Mouse (Mus musculus) lung, postnatal 4 days (tissue): ENCODE data around the gene Dhh.
"Not testable (repeated sequence)": the region's sequence is repeated elsewhere in the genome, so short reads cannot be mapped to it uniquely, and the experiment has no call there.

Experiments
- DNase-seq, 2 experiments: peaks; one replicate each; pipeline ENCODE4 v3.0.0; 2021

Dhh gene

DNA sequence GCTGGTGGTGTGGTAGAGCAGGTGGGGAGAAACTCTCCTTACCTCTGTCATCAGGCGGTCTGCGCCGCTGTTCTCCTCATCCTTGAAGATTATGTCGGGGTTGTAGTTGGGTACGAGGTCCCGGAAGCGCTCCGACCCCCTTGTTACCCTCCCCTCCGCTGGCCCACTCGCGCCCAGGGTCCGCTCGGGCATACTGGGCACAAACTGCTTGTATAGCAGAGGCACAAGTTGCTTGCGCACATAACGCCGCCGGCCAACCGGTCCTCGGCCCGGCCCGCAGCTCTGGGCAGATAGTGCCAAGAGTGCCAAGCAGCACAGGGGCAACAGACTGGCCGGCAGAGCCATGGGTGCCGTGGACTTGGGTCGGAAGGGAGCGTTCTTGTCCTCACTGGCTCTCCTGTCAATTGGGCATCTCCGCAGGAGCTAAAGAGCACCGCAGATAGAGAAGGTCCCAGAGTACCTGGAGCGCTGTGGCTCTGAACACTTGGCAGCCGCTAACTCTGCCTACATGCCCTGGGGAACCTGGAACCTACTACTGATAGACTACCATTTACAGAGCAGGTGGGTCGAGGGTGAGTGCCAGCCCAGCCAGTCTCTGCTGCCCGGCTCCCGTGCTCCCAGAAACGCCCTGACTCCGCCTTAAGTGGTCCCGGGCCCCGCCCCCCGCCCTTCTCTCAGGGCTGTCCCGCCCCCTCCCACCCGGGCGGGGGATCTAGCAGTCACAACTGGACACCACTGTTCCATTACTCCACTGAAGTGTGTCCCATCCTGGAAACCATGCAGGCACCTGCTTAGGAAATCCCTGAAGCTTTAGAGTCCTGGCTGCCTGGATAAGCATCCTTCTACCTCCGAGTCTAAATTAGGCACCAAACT, at the start of gene Dhh:
Gene Dhh (minus strand): TSS at position 613 of the 873 bp plus-strand sequence.
- DNase-seq, result peak; percentile 49 to 67

DNA sequence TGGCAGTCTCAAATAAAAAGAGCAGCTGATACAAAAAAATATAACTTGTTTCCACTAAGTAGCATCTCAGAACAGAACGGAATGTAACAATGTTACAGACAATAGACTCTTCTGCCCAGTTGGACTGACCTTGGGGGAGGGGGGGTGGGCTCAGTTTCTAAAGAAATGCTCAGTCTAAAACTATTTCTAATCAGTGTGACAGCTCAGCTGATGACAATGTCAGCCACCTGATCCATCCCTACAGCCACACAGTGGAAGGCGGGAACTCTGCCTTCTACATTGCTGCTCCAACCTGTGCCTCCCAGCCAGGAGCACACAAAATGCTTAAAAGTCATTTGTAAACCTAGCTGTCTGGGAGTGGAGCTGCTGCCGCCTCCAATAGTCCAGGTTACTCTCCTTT, 49.5 kb upstream of the Dhh start:
- no peak for DNase-seq

DNA sequence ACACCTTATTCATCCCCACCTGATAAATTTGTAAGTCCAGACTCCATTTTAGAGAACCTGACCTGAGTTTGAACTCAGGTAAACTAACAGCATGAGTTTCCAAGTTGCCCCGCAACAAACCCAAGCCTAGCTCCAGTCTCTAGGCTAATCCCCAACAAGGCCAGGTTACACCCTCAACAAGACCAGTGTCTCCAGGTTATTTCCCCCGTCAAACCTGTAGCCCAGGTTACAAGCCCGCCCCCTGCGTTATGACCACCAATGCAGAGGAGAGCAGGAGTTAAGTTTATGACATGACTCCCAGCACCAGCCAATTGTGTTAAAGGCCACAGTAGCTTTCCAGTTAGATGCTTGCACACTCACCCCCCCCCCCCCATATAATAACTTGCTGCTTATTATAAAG, 44.8 kb upstream of the Dhh start:
- no peak for DNase-seq

DNA sequence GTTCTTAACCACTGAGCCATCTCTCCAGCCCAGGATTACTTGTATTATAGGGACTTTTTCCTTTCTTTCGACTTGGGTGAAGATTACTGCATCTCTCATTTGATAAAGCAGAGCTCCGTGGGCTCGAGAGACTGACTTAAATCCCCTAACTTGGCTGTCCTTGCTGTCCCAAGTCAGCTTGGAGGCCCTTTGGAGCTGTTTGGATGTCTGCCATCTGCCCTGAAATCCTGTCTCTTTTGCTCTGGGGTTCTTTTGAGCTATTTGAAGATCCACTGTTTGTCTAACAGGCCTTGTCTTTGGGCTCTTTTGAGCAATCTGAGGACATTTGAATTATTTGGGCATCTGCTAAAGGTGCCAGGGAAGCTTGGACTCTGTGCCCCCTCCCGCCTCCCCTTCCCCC, 43.7 kb upstream of the Dhh start:
- DNase-seq, result no peak

DNA sequence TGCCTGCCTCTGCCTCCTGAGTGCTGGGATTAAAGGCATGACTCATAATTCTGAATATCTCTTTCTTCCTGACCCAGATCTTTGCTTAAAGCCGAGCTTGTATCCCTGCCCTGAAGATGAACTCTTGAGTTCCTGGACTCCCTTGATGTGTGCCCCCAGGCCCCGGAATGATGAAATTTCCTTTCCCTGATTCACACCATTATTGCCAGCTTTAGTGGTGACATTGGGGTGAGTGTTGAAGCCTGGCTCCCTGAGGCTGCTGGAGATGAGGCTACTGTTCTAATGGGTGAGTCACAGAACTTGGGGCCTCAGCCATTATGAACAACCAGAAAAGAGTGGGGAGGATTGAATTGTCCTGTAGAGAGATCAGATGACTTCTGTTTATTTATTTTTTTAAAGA, 43.2 kb upstream of the Dhh start:
- DNase-seq, result no peak

DNA sequence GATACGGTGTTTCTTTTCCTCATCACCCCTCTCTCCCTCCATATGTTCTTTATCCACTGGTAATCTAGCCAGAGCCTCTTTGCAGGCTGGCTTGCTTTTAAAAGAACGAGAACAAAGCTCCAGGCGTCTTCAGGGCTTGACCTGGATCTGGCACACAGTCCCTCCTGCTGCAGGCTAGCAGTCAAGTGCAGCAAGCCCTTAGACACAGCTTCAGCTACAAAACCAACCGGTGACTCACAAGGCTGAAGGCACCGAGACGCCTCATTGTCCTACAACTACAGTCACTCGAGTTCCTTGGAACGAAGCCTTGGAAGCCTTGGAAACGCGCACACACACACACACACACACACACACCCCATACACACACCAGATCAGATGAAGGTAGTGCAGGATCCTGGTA, 42.5 kb upstream of the Dhh start:
- no peak for DNase-seq

DNA sequence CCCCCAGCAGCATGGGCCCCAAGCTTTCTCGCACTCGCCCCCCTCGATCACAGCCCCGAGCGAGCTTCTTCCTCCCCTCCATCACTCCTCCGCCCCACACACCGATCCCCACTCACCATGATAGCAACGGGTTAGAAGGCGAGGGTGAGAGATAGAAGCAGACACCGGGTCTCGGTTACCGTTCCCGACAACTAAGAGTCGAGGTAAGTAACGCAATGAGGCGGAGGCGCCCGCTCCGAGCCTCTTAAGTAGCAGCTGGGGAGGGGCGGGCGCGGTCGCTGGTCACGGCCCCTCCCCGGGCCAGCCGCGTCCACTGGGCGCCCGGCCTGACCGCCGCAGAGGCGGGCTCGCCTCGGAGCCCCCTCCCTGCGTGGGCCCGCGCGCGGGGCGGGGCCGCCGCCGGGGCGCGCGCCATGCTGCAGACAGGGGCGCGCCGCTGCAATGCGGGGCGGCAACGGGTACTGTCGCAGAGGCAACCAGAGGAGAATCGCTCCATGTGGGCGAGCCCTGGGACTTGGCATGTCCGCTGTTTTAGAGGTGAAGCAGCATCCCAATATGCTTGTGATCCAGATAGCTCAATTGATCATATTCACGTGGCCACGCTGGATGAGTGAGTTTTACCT, 36.0 kb upstream of the Dhh start, which contains the start of gene Tuba1b:
Gene Tuba1b (minus strand): TSS at position 349 of the 623 bp plus-strand sequence.
- peak; percentile 94 to 98 for DNase-seq

DNA sequence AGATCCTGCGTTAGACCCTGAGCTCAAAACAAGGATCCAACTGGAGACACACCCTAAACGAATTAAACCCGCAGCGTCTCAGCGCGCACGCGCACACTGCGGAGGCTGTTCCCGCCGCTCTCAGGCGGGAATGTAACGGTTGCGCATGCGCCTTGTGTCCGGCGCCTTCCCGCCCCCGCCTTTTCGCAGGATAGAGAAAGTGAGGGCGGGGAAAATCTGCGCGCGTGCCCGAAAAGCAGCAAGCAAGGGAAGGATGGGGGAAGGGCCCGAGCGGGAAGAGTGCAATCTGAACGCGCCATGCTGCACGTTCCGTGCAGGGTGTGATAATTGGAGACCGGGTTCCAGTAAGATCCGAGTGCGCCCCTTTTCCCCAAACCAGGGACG, 35.5 kb upstream of the Dhh start:
- DNase-seq, result peak; percentile 96 to 97

DNA sequence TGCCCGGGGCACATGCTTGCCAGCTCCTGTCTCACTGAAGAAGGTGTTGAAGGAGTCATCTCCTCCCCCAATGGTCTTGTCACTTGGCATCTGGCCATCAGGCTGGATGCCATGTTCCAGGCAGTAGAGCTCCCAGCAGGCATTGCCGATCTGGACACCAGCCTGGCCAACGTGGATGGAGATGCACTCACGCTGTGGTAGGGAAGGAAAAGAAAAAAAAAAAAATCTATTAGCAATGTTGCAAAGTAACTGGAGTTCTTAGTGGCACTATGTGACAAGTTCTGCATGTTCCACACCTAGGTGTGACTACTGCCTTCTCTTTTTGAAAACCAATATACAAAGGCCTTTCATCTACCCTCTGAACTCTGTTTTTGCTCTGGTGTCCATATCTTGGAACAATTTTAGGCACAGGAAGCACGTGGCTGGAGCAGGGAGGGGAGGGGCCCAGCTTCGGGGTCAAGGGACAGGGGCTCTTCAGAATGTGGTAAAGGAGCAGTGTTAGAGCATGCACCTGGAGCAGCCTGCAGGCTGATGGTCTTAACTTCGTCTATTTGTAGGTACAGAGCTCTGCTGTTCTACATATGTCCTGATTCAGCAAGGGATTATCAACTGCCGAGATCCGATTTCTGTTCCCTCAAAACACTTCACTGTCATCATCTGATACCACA, 34.8 kb upstream of the Dhh start:
- DNase-seq, result not testable (repeated sequence)

DNA sequence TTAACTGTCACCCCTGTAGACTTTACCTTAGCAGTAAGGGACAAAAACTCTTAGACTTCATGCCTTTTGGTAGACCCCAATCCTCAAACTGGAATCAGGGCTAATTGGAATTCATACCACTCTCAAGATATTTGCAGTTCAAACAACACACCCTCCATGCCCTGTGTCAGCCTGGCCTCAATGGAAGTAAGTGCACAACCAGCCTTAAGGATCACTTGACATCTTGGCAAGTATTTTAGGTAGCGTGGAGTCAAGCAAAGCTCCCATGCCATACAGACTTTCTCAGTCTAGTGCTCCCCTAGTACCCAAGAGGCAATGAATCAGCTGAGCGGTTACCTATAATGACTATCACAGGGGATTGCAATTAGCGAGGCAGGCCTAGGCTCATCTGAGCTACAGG, 32.7 kb upstream of the Dhh start:
- peak in 1 of 2 experiments; percentile 15 for DNase-seq

DNA sequence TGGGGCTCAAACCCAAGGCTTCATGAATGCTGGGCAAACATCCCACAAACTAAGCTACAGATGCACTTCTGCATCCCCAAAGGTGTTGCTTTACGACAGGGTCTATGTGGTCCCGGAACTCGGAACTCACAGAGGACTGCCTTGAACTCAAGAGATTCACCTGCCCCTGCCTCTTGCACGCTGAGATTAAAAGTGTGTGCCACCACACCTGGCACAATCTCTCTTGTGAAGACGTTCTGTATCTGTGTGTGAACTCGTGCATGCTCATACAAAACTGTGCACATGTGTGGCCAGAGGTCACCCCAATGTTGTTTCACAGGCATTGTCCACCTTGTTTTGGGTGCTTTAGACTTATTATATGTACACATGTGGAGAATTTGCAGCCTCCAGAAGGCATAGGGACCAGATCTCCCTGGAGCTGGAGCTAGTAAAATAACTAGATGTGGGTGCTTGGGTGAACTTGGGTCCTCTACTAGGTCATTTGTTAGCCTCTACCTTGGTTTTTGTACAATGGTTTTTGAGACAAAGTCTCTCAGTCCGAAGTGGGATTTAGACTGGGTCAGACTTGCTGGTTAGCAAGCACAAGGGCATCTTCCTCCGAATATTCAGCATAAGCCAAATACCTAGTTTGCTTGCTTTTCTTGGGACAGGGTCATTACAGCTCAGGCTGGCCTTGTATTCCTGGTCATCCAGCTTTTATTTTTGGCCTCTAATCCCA, 31.8 kb upstream of the Dhh start:
- DNase-seq, result no peak

DNA sequence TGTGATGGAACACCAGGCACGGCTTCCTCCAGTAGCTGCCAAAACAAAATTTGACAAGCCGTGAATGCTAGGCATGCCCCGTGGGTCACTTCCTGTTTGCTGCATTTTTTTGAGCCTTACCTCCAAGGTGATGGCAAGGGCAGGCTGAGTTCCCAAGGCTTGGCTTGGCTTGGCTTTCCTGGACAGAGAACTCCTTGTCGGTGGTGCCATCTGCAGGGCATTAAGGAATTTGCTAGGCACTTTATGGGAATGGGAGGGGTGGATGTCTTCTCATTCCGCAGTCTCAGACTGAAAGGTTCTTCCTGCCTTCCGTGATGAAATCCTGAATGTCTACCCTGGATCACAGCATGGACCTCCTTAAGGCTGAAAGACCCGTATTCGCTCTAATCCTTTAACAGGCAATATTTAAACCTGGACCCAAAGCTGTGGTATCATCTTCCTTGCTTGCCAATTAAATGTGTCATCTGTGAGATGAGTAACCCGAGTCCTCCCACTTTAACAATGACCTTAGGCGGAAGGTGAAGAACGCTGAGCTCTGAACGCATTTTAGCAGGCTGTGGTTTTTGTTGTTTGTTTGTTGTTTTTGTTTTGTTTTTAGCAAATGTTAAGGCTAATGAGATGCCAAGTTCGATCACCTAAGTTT, 30.4 kb upstream of the Dhh start:
- peak; percentile 77 to 83 for DNase-seq

DNA sequence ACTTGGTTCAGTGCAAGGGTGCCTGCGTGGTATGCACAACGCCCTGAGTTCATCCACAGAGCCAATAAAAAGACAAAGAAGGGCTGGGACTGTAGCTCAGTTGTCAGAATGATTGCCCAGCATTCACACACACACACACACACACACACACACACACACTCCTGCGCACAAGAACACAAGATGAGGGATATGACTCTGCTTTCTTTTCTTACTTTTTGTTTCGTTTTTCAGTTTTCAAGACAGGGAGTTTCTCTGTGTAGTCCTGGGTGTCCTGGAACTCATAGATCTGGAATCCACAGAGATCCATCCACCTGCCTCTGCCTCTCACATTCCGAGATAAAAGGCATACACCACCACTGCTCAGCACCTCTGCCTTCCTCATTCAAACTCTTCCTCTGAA, 29.2 kb upstream of the Dhh start:
- DNase-seq, result no peak

DNA sequence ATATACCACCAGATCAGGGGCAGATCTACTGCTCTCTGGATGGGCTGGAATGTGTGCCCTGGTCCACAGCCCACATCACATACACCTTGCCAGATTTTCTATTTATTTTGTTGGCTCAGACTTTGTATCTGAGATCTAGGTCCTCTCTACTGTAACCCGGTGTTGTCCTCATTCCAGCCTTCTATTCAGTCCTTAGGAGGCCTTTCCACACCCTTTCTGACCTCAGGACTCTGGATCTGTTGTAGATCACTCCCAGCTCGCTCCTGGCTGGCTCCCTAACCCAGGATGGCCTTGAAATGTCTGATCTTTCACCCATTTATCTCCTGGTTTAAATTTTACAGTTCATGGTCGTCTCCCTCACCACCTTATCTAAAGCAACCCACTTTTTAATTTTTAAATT, 26.3 kb upstream of the Dhh start:
- no peak for DNase-seq

DNA sequence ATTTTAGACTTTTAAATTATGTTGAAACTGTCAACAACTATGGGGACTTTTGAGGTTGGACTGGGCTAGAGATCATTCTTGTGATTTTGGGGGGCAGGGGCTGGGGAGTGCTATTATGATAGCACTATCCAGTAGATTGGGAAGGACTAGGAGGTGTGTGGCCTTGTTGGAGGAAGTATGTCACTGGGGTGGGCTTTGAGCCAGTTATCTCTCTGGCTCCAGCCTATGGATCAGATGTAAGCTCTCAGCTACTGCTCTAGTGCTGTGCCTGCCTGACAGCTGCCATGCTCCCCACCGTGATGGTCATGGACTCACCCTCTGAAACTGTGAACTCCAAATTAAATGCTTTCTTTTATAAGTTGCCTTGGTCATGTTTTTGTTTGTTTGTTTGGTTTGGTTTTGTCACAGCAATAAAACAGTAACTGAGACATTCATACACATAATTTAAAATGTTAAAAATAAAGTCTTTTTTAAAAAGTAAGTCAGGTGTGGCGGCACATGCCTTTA, 24.7 kb upstream of the Dhh start:
- DNase-seq, result no peak

DNA sequence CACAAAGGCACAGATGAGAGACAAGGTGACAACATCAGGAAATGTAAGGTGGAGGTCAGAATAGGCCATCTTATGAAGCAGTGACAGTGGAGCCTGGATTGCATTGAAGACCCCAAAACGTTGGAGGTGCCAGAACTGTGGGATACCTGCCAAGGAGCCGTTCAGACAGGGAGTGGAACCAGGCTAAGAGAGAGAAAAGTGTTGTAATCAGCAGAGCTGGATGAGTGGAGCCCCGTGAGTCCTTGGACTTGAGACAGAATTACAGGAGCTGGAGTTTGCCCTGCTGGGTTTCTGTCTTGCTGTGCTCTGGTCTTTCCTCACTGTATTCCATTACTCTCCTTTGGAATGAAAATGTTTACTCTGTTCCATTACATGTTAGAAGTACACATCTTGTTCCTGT, 24.2 kb upstream of the Dhh start:
- DNase-seq, result peak in 1 of 2 experiments; percentile 13

DNA sequence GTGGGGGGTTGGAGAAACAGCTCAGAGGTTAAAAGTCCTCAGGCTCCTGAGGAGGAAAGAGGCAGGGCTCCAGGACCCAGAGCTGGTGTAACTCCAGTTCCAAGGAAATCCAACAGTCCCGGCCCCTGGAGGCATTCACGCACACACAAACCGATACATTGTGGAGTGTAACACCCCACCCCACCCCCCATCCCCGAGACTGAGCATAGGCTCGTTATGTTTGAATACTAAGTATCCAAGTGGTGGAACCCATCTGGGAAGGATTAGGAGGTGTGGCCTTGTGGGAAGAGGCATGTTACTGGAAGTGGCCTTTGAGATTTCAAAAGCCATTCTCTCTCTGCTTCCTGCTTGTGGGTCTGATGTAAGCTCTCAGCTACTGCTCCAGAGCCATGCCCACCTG, 23.2 kb upstream of the Dhh start:
- DNase-seq, result no peak

DNA sequence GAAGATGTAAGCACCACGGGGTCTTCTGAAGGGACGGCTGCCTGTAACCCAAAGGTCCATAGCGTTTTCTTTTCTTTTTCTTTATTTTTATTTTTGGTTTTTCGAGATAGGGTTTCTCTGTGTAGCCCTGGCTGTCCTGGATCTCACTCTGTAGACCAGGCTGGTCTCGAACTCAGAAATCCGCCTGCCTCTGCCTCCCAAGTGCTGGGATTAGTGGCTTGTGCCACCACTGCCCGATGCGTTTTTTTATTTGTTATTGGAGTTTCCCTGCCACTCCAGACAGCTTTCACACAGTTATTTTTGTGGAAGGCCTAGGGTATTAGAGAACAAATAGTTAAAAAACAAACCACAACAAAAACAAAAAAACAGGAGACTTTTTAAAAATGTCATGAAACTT, 20.2 kb upstream of the Dhh start:
- not testable (repeated sequence) for DNase-seq

DNA sequence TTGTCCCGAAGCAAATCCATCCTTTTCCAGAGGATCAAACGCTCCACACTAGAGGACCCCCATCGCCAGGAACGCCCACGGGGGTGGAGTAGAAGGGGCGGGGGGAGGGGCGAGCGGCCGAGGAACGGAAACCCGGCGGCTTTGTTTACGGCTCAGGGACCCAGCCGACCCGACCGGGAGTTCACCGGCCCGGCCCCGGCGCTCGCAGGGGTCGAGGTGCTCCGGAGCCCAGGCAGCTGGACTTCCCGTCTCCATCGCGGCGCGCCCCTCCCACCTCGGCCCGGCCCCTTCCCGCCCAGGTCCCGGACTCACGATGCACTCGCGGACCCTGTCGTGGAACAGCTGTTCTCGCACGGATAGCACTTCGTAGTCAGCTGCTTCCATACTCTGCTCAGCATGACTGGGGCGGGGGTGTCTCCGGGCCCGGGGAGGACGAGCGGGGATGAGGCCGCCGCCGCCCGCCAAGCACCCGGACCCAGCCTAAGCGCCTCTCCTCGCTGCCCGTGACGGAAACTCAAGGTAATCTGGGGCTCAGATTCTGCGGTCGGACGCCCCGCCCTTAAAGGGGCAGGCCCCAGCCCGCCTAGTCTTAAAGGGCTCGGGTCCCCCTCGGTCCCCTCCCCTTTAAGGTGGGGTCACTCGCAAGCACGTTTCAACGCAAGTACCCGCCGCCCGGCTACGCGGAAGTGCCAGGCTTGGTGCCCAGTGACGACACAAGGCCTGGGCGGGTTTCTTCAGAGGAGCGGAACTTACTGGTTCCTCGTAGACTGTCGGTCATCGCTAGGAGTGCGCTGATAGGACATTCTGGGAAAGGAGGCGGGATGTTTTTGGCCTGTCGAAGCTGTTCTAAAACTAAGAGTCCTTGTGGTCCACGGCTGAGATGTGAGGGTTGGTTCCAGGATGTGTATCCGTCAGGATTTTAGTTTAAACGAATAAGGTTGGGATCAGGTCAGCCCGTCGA, 19.5 kb upstream of the Dhh start, which contains the start of gene Lmbr1l:
Gene Lmbr1l (minus strand): TSS at position 694 of the 961 bp plus-strand sequence.
- peak; percentile 99 to 100 for DNase-seq

DNA sequence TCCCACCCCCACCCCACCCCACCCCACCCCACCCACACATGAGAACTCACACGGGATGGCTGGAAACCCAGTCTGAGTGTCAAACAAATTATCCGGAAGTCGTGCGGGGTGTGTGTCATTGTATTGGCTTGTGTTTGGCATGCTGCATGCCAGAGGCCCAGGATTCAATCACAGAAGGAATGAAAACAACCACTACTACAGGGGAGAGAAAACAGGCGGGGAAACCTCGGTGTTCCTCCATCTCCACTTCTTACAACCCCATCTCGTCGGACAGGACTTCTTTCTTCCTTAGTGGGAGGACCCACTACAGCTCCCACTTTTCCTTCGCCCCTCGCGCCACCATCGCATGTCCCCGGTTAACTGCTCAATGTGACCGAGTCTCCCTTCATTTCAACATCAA, 18.8 kb upstream of the Dhh start:
- DNase-seq, result peak; percentile 30 to 34

DNA sequence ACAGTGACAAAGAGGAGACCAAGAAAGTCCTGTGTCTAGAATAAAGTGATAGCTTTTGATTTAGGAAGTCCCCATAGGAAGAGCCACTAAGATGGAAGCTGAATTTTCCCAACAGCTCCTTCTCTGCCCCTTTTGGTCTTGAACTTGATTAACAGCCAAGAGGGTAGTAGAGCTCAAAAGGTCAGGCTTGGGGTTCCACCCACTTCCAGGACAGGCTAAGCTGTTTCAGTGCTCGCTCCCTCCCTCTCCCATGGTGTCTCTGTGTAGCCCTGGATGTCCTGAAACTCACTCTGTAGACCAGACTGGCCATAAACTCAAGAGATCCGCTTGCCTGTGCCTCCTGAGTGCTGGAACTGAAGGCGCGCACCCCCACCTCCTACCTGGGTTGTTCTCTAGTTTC, 17.7 kb upstream of the Dhh start:
- no peak for DNase-seq
